Mouse (Mus musculus) ES-E14 (cell line): Measurements from ENCODE around the gene Ino80.

Experiments used
- ZC3H11A ChIP-seq: IDR thresholded peaks from 2 replicates; pipeline ENCODE4 v1.6.1; 2012; ENCODE audit warnings: low read depth, mild to moderate bottlenecking, inconsistent platforms, low read length, borderline replicate concordance
- ZNF384 ChIP-seq: IDR thresholded peaks from 2 replicates; pipeline ENCODE4 v1.6.1; 2012; ENCODE audit warnings: low read depth, low read length, inconsistent platforms

DNA sequence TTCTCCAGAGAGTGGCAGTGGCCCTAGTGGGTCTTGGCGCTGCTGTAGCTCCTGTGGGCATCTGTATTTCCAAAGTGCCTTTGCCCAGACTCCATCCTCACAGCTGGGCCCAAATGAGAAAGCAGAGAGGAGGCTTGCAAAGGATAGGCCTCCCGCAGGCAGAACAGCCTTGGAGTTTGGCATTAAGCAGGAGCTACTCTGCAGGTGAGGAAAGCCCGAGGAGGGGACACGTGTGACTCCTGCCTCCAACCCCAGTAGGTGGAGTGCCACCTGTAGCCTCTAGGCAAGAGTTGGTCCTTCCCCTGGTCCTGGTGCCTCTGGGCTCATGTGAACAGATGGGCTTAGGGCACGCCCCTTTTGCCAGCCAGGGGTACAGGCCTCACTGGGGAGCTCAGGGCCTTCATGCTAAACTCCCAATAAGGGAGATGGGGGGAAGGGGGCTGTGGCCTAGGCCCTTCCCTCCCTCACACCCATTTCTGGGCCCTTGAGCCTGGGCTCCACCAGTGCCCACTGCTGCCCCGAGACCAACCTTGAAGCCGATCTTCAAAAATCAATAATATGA lies 142.4 kb downstream of the Ino80 start:
- TF ChIP-seq ZC3H11A (no peak), ZNF384 (no peak)
